Mouse (Mus musculus) adrenal gland, adult (tissue): ENCODE data around the gene Slc39a10.

Experiments
- DNase-seq, 2 experiments: peaks; one replicate each; pipeline ENCODE4 v3.0.0; 2022 to 2023; ENCODE audit warnings: low spot score in 1 of 2; ENCODE audit not compliant: inconsistent age in 2 of 2

The Slc39a10 gene

DNA sequence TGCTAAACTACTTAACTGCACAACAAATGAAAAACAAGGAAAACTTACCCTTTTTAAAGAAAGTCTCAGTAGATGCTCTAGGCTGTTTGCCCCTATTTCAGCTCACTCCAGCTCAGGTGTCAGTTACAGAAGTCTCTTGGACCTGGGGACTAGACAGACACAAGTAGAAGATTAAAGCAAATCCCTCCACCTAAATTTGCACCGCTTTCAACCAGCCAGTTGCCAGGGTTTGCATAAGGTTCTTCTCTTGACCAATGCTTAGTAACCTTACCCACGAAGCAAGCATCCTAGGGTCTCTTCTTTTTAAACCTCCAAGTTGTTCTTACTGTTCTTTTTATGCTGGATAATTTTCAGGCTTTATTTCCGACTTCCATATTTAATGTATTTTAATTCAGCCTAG lies at the start of gene Slc39a10:
Slc39a10 (minus strand) TSS at position 101 of the 400 bp plus-strand sequence.
- no peak for DNase-seq

DNA sequence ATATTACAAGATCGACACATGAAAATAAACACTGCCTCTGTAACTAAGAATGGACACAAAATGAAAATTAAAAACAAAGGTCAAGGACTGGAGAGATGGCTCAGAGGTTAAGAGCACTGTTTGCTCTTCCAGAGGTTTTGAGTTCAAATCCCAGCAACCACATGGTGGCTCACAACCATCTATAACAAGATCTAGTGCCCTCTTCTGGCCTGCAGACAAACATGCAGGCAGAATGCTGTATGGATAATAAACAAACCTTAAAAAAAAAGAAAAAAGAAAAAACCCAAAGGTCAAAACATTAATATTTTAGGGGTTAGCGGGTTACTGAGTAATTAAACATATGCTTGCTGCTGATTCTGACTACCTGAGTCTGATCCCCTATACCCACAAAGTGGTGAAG lies 46.6 kb upstream of the Slc39a10 start:
- no peak for DNase-seq

DNA sequence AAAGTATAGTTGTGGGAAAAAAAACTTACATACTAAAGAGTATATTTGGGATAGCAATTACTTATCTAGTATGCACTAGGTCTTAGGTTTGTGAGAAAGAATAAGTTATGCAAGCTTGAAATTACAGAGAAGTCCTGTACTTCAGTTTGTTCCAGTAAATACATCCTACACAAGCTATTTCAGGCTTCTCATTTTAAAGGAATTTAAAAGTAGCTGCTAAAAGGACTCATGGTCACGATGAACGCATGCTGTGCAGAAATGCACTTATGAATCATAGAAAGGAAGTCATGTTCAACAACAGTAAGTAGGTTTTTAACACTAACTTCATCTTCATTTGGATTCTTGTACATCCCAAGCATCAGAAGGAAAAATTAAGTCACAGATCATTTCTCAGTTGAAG lies 45.0 kb upstream of the Slc39a10 start:
- no peak for DNase-seq

DNA sequence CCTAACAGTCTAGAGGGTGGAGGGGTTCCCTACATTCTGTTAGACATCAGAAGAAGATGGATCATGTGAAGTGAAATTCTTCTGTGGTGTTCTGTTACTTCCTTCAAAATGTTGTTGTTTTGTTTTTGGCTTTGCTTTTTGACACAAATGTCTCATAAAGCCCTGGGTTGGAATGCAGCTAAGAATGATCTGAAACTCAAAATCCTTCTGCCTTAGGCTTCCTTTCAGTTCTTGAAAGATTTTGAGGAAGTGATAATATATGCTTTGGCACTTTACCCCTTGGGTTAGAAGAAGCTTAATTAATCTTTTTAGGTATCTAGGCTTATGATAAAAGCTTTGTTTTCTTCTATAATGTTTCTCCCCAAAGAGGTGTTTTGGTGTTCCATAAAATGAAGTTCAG lies 34.5 kb upstream of the Slc39a10 start:
- no peak for DNase-seq

DNA sequence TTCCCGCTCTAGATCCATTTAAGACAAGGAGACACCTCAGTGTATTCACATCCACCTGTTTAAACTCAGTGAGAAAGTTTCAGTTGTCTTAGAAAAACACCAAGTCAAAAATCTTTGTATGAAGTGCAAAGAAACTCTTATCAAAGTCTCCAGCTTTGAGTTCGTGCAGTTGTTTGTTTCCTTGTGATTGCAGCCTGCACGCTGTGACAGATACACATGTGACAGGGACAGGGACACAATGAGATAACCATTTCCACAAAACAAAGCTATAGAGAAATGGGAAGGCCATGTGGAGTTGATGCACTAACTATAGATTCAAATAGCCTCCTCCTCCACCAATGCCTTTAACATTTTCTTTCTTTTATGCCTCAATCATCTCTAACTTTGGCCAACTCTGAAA lies 33.6 kb upstream of the Slc39a10 start:
- no peak for DNase-seq

DNA sequence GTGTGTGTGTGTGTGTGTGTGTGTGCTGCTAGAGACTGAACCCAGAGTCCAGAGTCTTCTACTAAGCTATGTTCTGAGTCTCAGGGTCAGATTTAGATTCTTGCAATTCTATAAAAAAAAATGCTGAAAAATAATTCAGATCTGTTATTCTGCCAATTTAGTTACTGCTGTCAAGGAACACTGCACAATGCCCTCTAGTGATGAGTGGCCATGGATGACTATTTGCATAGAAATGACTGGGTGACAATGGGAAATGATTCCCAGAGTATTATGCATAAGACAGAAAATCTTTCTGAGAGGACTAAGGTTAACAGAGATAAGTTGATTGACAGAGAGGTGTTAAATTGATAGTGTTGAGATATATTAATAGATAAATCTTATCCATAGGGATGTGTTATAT lies 32.3 kb upstream of the Slc39a10 start:
- DNase-seq: no peak

DNA sequence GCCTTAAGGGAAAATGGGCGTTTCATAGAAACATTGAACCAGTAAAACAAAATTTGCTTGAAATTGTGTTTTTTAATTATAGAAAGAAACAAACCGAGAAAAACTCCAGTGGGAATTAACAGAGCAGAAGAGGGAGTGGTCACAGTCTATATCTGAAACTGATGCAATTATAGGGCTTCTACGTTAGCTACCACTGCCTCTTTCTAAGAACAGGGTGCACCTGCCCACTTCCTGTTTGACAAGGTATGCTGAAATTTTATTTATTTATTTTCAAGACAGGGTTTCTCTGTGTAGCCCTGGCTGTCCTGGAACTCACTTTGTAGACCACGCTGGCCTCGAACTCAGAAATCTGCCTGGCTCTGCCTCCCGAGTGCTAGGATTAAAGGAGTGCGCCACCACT lies 30.3 kb upstream of the Slc39a10 start:
- no peak for DNase-seq

DNA sequence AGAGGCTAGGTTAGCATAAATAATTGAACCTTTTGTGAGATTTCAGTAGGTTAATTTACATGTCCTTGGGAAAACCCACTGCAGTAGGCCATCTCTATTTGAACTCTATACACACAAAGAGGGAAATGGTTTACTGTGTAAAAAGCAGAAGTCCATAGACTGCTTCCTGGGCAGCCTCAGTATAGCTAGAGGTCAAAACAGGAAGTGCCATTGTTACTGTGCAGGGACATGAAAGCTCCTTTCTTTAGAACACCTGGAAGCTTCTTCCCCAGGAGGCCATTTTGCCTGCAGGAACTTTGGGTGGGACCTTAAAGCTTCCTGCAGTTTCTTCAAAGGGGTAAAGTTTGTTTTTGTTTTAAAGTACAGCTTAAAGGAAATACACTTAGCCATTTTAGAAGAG lies 29.0 kb upstream of the Slc39a10 start:
- DNase-seq: no peak

DNA sequence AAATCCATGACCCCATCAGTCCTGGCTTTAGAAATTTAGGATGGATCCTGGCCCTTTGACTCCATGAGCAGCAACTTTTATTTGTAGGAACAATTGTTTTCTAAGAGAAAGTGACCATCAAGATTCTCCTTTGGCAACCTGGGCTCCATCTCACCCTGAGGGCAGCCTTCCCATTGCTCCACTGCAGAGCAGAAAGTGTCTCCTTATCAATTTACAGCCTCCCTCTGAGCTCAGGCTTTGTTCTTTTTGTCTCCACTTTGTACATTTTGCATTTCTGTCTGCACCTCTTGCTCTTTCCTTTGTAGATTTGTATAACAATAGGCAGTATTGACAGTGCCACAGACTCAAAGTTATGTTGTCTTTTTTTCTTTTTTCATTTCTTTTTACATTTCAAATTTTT lies 23.6 kb upstream of the Slc39a10 start:
- no peak for DNase-seq

DNA sequence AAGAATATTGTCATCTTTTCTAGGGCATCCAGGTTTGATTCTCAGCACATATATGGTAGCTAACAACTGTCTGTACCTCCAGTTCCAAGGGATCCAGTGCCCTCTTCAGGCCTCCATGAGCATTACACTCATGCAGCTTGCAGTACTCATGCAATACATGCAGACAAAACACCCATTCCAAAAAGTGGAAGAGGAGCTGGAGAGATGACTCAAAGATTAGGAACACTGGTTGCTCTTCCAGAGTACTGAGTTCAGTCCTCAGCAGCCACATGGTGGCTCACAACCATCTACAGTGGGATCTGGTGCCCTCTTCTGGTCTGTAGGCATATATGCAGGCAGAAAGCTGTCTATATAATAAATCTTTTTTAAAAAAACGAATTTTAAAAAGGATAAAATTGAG lies 21.7 kb upstream of the Slc39a10 start:
- DNase-seq: no peak

DNA sequence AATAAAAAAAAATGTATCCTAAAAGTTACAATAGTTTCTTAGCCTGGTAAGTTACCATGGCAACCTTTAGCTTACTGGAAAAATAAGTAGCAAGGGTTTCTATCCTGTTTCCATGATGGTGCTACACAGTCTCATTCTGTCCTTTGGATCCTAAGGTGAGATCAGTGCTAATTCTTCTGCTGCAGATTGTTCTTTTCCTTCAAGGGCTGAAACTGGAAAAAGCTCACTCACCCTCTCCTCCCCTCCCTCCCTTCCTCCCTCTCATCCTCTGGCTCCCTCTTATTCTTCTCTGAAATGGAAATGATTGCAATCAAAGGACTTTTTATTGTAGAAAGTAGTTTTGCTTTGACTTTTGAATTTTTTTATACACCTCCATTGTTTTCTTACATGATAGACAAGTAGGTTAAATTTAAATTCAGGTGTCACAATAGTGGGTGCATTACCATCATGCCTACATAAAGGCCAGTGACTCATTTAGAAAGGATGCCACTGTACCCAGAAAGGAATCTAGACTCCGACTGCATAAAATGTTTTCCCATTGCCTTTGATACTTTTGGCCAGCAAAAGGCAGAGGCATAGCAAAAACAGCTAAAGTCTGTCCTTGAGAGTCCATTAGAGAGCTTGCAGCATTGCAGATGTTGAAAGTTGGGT lies 20.0 kb upstream of the Slc39a10 start:
- no peak for DNase-seq

DNA sequence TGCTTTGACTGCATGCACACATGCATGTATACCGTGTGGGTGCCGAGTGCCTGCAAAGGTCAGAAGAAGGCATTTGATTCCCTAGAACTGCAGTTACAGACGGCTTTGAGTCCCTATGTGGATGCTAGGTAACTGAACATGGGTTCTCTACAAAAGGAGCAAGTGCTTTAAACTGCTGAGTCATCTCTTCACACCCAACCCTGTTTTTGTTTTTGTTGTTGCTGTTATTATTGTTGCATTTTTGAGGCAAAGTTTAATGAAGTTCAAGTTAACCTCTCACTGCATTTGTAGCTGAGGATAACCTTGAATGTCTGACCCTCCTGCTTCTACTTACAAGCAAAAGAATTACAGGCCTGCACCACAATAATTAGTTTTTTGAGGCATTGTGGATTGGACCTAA lies 17.5 kb upstream of the Slc39a10 start:
- no peak for DNase-seq

DNA sequence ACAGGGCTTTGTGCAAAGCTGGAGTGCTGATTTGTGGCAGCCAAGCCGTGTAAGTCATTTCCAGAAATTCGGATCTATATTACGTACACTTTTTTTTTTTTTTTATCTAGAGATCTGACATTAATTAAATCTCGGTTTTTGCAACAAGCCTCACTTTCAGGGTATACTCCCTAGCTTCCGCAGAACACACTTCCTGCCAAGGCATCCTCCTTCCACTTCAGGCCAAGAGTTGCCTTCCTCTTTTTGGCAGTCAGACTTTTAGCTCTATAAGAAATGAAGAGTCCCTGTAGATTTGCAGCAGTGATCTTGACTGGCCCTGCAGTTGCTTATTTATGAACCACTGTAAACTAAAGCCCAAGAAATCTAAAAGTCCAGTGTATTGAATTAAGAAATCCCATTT lies 13.1 kb upstream of the Slc39a10 start:
- DNase-seq: no peak

DNA sequence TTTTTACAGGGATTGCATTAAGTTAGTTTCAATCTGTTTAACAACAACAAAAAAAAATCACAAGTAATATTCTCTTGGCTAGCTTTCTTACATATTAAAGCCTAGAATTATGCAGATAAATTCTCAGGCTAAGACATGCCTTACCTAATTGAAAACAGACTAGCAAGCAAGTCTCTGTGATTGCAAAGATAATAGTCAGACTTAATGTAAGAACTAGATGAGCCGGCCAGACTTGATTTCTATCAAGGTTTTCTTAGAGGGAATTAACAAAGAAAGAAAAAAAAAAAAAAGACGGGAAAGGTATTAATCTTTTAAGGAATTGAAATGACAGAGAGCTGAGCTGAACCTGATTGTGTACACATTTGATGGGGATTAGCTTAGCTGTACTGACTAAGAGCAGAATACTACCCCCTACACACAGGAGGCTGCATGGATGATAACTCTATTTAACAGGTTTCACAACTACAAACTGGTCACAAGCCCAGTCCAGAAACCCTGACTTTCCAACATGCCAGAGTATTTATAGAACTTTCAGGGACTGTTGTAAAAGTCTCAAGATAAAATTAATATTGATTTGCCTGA lies 9.5 kb upstream of the Slc39a10 start:
- no peak for DNase-seq

DNA sequence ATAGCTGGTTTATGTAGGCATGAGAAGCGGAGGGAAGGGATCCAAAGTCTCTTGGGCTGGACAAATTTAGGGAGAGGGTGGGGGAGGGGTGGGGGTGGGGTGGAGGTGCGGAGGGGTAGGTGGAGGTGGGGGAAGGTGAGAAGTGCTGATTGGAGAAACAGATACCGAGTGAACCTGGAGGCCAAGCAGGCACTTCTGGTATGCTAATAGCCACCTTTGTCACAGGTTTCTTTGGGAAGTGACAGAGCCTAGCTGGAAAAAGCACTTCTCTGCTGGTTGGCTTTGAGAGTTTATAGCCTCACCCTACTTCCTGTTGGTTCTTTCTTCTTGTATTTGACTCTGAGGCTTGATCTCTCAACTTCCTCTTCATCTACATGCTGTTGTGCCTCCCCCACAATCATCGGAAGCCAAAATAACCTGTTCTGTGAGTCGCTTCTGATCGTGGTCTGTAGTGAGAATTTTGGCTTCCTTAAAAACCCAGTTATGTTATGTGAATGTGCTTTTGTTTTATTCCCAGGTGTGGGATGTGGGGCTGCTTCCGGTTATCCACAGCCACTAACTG lies 1.7 kb upstream of the Slc39a10 start:
- DNase-seq: no peak

DNA sequence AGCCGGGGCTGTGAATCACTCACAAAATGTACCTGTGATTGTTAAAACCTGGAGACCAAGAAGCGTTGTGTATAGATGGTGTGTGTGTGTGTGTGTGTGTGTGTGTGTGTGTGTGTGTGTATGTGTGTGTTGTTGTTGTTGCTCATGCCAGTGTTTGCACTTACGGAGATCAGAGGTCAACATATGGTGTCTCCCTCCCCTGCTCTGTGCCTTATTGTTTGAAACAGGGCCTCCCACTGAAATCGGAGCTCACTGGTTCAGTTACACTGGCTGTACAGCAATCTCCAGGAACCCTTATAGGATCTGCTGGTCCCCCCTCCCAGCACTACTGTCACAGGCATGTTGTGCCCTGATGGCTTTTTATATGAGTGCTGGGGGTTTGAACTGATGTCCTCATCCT lies 3.9 kb downstream of the Slc39a10 start:
- DNase-seq: no peak

DNA sequence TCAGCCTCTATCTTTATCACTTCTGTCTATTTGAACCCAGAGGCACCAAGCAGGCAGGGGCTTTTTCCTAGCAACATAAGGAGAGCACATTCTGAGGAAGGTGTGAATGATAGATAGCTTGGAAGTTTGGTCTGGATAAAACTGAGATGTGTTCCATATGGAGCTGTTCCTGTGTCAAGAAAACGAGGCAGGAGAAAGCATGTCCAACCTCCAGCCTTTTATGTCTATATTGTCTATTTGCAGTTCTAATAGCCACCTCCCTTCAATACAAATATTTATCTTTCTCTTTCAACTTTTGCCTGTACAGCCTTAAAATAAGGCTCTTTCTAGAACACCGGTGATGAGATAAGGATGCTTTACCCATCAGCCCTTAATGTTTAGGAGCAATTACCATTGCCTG lies 4.3 kb downstream of the Slc39a10 start:
- DNase-seq: no peak

DNA sequence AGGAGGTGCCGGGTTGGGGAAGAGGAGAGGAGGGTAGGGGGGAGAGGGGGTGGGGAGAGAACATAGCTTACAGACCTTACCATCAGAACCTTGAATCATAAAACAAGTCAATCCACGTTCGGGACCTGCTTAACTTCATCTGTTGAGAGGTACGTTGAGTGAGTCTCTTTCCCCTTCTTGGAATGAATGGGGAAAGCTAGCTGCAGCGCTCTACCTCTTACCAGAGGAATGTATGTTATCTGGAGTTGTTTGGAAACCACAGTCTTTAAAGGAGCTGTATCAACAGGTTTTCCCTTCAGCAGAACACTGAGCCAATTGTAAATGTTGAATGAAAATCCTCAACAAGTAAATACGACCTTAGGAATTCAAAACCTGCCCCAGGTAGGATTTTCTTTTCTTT lies 4.7 kb downstream of the Slc39a10 start:
- DNase-seq: no peak

DNA sequence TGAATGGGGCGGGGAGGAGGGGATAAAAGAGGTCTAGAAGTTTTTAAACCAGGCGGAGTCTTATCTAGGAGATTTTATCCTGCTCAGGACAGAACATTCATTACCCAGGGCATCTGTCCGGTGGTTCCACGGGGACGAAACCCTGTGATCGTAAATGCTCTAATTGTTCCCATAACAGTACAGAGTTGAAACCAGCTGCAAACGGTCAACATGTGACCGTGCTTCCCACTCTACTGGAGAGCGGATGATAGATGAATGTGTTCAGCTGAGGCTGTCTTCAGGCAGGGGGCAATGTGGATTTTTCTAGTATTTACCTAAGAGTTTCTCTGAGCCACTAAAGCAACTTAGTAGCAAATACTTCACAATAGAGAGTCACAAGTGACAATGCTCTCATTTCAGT lies 6.6 kb downstream of the Slc39a10 start:
- peak; percentile 8 to 27 for DNase-seq

DNA sequence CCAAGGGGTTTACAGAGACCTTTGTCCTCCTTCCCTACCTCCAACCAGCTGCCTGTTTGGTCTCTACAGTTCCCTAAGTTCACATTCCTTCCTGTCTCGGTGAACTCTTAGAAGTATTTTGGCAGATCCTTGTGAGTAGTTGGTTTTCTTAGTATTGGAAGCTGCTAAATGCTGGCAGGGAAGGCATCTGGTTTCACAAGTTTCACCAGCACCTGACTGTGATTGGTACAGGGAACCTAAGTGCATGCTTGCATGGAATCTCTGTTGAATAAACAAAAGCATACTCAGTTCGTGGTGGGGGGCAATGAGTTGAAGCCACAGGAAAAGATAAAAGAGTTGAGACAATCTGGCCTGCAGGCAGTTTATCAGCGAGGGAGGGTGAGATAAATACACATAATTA lies 7.4 kb downstream of the Slc39a10 start:
- DNase-seq: peak in 1 of 2 experiments; percentile 24

DNA sequence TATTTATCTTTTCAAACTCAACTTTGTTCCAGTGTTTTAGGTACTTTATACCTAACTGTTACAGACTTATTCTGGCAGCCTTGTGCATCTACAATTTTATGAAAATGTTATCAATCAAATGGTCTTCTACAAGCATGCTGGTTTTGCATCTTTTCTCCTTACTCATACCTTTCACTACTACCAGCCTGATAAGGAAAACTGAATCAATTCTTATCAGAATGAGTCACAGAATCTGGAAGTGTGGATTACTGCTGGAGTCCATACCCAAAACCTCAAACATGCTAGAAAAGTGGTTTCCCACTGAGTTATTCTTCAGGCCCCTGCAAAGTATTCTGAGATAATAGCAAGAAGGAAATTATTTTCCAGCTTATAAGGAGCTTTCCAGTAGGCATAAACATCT lies 12.7 kb downstream of the Slc39a10 start:
- no peak for DNase-seq

DNA sequence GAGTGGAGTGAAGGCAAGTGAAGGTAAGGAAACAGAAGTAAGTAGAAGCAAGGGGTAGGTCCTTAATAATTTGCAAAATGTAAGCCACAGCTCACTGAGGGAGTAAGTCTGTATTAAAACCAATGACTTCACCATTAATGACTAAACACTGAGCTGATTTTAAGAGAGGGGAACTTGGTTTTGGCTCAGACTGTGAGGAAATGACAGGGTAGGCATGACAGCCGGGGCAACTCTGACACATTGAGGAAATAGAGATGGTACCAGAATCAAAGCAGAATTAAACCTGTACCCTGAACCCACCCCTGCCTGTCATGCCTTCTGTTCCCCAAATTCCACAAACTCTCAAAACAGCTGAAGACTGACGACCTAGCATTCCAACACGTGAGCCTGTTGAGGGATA lies 18.9 kb downstream of the Slc39a10 start:
- DNase-seq: no peak

DNA sequence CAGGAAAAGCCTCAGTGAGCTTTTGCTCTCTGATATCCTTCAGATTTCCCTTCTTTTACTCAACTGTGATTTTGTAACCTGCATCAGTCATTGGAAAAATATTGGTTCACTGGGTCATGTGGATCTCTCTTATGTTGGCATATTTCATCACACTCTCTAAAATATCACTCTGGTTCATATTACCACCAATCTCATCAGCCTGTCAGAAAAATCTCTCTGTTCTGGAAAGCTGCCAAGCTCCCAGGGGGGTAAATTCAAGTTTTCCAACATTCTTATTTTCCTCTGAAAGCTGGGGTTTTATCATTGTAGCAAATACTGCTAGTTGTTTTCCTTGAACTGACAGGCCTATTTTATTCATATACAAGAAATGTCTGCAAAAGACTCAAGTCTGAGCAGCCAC lies 22.9 kb downstream of the Slc39a10 start:
- DNase-seq: peak in 1 of 2 experiments; percentile 61
